Mouse (Mus musculus): ENCODE measurements around the gene Iqck. TPM values are rescaled to one million over a fixed set of nuclear protein-coding genes. Genes with fewer than 3 reads are reported as not detected.

The Iqck gene
- polyA plus RNA-seq, 1 experiment from 2014 or later = 3.4 TPM

GRCm38 (mm10) chr7:118996137-118996837 lies 140.7 kb downstream of the Iqck start:
- 11% methylated on average over 13 of the region's 13 CpGs for WGBS
- H3K27ac ChIP-seq (replicated peaks) = no peak overlapping the region
- ATAC-seq (replicated peaks) = peak; percentile 35
- H3K4me1 ChIP-seq = peaks cover 45% of the 10 kb centered on the region
- peak overlapping the region; percentile 90 for H3K4me2 ChIP-seq (replicated peaks)
- H3K36me3 ChIP-seq = no peaks in the 10 kb centered on the region
- no peaks in the 10 kb centered on the region for H3K9me3 ChIP-seq
- H3K4me3 ChIP-seq = no peak overlapping the region
- H3K27me3 ChIP-seq = no peaks in the 10 kb centered on the region
- no peak overlapping the region for H3K9ac ChIP-seq (replicated peaks)

DNA sequence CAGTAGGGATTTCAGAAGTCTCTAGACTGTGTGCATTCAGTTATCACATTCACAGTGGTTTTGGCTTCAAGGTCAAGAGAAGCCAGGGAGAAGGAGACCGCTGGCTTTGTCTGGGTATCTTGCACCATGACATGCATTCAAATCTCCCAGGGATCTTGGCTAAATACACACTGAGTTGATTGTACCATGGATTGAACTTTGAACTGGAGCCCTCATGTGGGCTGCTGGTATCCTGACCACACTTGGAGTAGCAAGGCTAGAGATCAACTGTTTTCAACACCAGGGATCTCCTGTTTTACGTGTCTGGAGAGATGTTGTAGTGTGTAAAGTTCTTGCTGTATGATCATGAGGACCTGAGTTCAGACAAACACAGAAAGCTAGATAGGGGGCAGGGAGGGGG lies 144.3 kb downstream of the Iqck start:
- Histone ChIP-seq H3K4me2 (replicated peaks) (no peak overlapping the region), H3K4me3 (no peak overlapping the region), H3K27ac (replicated peaks) (no peak overlapping the region), H3K9ac (replicated peaks) (no peak overlapping the region), H3K27me3 (no peaks in the 10 kb centered on the region), H3K9me3 (no peaks in the 10 kb centered on the region), H3K36me3 (no peaks in the 10 kb centered on the region), H3K4me1 (peaks cover 10% of the 10 kb centered on the region)
- WGBS = 78% methylated on average over 2 of the region's 2 CpGs
- ATAC-seq (replicated peaks) = no peak

GRCm38 (mm10) chr7:119001965-119002364 lies 146.4 kb downstream of the Iqck start:
- Histone ChIP-seq H3K9me3 (no peaks in the 10 kb centered on the region), H3K9ac (replicated peaks) (no peak overlapping the region), H3K36me3 (no peaks in the 10 kb centered on the region), H3K4me3 (no peak overlapping the region), H3K27me3 (no peaks in the 10 kb centered on the region), H3K27ac (replicated peaks) (no peak overlapping the region), H3K4me2 (replicated peaks) (no peak overlapping the region), H3K4me1 (no peaks in the 10 kb centered on the region)
- WGBS = 55% methylated on average over 2 of the region's 2 CpGs
- ATAC-seq (replicated peaks) = no peak

DNA sequence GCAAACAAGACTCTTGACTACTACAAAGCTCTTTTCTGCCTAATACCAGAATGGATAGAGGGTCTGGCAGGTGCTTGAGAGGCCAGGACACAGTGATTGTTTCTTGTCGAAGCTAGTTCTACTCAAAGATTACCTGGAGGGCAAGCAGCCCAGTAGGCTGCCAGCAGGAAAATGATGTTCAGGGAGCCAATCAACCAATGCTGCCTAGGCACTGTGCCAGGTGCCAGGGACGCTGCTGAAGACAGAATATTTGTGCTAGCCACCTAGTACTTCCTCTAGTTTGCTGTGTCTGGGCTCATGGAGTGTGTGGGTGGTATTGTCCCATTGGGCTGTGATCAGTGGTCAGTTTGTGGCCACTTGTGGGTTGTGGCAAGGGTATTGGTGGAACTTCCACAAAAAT lies 146.9 kb downstream of the Iqck start:
- Histone ChIP-seq H3K4me3 (no peak overlapping the region), H3K27me3 (no peaks in the 10 kb centered on the region), H3K27ac (replicated peaks) (no peak overlapping the region), H3K36me3 (no peaks in the 10 kb centered on the region), H3K9ac (replicated peaks) (no peak overlapping the region), H3K4me2 (replicated peaks) (no peak overlapping the region), H3K4me1 (no peaks in the 10 kb centered on the region), H3K9me3 (no peaks in the 10 kb centered on the region)
- ATAC-seq (replicated peaks) = no peak
- 31% methylated on average over 2 of the region's 2 CpGs for WGBS

DNA sequence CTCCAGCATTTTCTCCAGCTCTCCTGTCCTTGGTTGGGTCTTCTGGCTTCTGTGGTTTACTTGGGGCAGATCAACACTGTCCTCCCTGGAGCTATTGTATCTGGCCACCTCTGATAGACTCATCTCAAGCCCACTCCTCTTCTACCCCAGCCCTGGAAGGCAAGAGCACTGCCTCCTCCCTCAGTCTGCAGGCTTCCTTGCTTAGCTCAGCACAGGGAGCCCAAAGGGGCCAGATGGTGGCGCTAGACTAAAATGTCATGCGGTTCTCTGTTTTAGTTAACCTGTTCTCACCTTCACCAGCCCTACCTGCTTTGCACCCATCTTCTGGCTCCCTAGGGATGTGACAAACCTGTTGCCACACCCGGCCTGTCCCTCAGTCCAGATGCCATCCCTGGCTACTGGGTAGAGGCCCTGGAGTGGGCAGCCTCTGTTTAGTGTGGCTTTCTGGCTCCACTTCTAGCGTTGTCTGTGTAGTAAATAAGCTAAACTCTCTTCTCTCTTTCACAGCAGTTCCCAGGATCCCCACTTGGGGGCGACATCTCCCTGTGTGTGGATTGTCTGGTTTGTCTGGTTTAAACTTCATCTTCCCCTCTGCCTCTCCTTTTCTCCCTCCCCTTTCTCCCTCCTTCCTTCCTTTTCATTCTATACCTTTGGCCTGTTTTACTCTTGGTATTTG lies 155.4 kb downstream of the Iqck start:
- H3K4me2 ChIP-seq (replicated peaks) = no peak overlapping the region
- H3K9ac ChIP-seq (replicated peaks) = no peak overlapping the region
- peak; percentile 69 for ATAC-seq (replicated peaks)
- H3K36me3 ChIP-seq = no peaks in the 10 kb centered on the region
- no peaks in the 10 kb centered on the region for H3K4me1 ChIP-seq
- no peak overlapping the region for H3K4me3 ChIP-seq
- H3K27ac ChIP-seq (replicated peaks) = no peak overlapping the region
- 19% methylated on average over 5 of the region's 5 CpGs for WGBS
- no peaks in the 10 kb centered on the region for H3K27me3 ChIP-seq
- H3K9me3 ChIP-seq = no peaks in the 10 kb centered on the region

- H3K4me3 ChIP-seq = no peak overlapping the region
- H3K27me3 ChIP-seq = no peaks in the 10 kb centered on the region
- no peak overlapping the region for H3K9ac ChIP-seq (replicated peaks)
- WGBS = 5% methylated on average over 2 of the region's 3 CpGs
- no peaks in the 10 kb centered on the region for H3K9me3 ChIP-seq
- no peaks in the 10 kb centered on the region for H3K4me1 ChIP-seq
- no peaks in the 10 kb centered on the region for H3K36me3 ChIP-seq
- no peak overlapping the region for H3K27ac ChIP-seq (replicated peaks)
- H3K4me2 ChIP-seq (replicated peaks) = no peak overlapping the region
- ATAC-seq (replicated peaks) = peak; percentile 42; the same call in 1 of the 2 replicates
These were observed 160.2 kb downstream of the Iqck start for GRCm38 (mm10) chr7:119015736-119016135.

GRCm38 (mm10) chr7:119019537-119019936 lies 164.0 kb downstream of the Iqck start:
- H3K27ac ChIP-seq (replicated peaks) = no peak overlapping the region
- peak; percentile 64 for ATAC-seq (replicated peaks)
- H3K9ac ChIP-seq (replicated peaks) = no peak overlapping the region
- 19% methylated on average over 4 of the region's 4 CpGs for WGBS
- no peaks in the 10 kb centered on the region for H3K36me3 ChIP-seq
- no peaks in the 10 kb centered on the region for H3K9me3 ChIP-seq
- H3K27me3 ChIP-seq = no peaks in the 10 kb centered on the region
- no peaks in the 10 kb centered on the region for H3K4me1 ChIP-seq
- H3K4me3 ChIP-seq = no peak overlapping the region
- no peak overlapping the region for H3K4me2 ChIP-seq (replicated peaks)

Other genes starting within 250 kb of the Iqck start
- gene Gde1, start 150.0 kb upstream of the Iqck start, polyA plus RNA-seq (2015; fragmentation: Nextera tagmentation; extraction: Ambion mirVana) = 165 and 180 TPM in 2 replicates
- gene Ccp110, start 143.2 kb upstream of the Iqck start, polyA plus RNA-seq (2015; fragmentation: Nextera tagmentation; extraction: Ambion mirVana) = 31.7 and 33.2 TPM in 2 replicates
- 90.7 and 105 TPM in 2 replicates for gene Vps35l, start 115.5 kb upstream of the Iqck start, polyA plus RNA-seq (2015; fragmentation: Nextera tagmentation; extraction: Ambion mirVana)
- gene Knop1, start 502 bp downstream of the Iqck start, polyA plus RNA-seq (2015; fragmentation: Nextera tagmentation; extraction: Ambion mirVana) = 82.9 and 92.4 TPM in 2 replicates
- 6.5 and 7.3 TPM in 2 replicates for gene Gprc5b, start 139.5 kb downstream of the Iqck start, polyA plus RNA-seq (2015; fragmentation: Nextera tagmentation; extraction: Ambion mirVana)

All from forebrain, embryonic 15.5 days (tissue).